Mouse (Mus musculus): ENCODE results near the gene Gcfc2.

- TF ChIP-seq GATA1 (IDR thresholded peaks at IDR 0.05; ENCODE audit: low read length) (no peak), TAL1 (IDR thresholded peaks at IDR 0.05; ENCODE audit: low read length) (no peak)
These were observed 34.5 kb downstream of the Gcfc2 start for GRCm38 (mm10) chr6:81957992-81958391.

All from erythroblast, embryonic 14.5 days (primary cell).